Mouse (Mus musculus) lung, postnatal 0 days (tissue): Measurements from ENCODE around the gene Adgrf3.

Experiments used
- CTCF ChIP-seq: IDR thresholded peaks from 2 replicates; pipeline ENCODE4 v1.5.1; 2016; ENCODE audit warnings: antibody characterized with exemption, mild to moderate bottlenecking
- EP300 ChIP-seq: IDR thresholded peaks from 2 replicates; pipeline ENCODE4 v1.6.1; 2016; ENCODE audit warnings: antibody characterized with exemption, mild to moderate bottlenecking, control low read depth

DNA sequence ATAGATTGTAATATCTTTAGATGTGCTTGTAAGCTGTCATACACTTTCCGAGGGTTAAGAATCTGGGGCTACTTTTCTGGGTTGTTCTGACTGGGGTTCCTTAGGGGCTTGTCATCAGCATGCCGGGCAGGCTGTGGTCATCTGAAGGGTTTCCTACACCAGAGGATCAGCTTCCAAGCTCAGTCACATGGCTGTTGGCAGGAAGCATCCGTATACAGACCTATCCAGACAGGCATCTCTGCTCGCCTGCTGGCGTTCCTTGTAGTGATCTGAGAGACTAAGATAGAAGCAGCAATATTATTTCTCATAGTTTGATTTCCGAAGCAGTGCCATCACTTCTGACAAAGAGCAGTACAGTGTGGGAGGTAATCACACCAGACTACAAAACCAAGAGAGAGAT, 45.9 kb downstream of the Adgrf3 start:
- TF ChIP-seq CTCF (no peak), EP300 (no peak)
